Mouse (Mus musculus) brain, embryonic 18.5 days (tissue): ENCODE results near the gene Mfsd6.
"Not testable (repeated sequence)": the region's sequence is repeated elsewhere in the genome, so short reads cannot be mapped to it uniquely, and the experiment has no call there.

Experiments used
- DNase-seq: peaks from one replicate; pipeline ENCODE4 v3.0.0-alpha.2; 2012; ENCODE audit warnings: low read depth, low spot score

Mfsd6 gene

DNA sequence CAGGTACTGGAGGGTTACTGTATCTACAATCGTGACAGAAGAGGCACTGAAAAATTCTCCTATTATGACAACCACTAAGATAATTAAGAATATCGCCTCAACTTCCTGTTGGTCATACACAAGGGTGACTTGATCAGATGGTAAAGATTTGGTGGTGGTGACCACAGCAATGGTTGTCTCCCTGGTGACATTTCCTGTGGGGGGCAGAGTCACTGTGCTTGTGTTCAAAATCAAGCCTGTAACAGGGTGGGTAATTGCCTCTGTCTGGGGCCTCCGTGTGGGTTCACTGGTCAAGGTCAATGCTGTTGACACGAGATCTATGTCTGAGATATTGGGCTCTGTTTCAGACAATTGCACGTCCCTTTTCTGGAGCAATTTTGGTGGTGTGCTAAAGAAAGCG lies 18.5 kb downstream of the Mfsd6 start:
- no peak for DNase-seq

DNA sequence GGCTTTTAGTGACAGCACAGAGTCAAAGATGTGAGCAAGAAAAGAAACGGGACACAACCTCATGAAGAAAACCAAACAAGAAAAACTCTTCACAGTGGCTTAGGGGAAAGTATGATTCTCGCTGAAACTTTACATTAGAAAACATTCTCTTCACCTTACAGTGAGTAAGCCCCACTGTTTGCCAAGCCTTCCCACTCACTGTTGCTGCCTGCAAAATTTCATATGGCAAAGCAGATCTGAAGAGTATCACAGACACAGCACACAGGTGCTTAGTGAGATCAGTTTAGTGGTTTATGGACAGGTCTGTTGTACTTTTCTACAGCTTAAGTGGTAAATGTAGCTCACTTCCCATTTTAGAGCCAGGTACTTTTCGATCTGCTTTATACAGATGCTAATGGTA lies 20.2 kb downstream of the Mfsd6 start:
- no peak for DNase-seq

DNA sequence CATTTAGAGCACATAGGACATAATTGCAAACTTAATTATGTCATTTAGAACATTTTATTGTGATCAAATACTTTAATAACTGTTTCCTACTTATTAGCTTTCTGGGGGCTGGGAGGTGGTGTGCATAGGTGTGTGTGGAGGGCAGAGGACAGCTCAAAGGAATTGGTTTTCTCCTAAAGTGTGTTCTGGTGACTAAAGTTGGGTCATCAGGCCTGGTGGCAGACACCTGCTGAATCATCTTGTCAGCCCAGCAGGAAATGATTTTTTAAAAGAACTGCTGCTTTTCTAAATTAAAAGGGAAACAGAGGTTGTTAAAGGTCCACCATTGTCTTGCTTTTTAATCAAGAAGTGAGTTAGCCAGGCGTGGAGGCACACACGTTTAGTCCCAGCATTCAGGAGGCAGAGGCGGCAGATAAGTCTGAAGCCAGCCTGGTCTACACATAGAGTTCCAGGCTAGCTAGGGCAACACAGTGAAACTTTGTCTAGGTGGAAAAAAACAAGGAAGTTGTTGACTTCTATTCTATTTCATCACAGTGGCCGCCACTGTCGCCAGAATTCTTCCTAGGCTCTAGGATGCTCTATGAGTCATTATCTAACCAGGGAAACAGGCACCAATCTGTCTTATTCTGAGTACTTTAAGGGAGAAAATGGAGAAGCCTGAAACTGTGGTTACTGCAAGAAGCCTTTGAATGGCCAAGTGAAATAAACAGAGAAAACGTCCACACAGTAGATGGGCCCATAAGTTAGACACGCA lies 24.3 kb downstream of the Mfsd6 start:
- DNase-seq = no peak

DNA sequence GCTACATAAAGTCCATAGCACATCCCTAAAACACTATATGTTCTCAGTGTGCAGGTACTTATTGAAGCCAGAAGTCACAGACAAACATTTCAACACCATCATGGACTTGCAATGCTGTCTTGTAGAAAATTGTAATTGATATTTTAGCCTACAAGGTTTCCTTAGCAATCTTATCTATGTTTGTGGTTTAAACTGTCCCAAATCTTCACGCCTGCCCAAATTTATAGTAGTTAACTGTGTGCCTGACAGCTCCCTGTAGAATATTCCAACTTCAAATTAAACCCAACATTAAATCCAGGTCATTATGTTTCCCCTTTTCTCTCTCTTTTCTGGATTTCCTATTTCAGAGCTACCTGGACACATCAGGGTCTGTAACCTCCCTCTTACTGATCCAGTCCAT lies 25.3 kb downstream of the Mfsd6 start:
- DNase-seq = no peak

DNA sequence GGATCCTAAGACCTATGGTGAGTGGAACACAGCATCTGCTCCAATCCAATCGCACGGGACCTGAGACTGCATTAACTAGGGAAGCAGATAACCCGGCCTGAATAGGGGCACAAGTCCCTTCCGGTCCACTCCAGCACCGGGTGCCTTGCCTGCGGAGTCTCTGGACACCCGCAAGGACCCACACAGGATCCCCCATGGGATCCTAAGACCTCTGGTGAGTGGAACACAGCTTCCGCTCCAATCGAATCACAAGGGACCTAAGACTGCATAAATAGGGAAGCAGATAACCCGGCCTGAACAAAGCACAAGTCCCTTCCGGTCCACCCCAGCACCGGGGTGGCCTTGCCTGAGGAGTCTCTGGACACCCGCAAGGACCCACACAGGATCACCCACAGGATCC lies 32.8 kb downstream of the Mfsd6 start:
- DNase-seq = not testable (repeated sequence)

DNA sequence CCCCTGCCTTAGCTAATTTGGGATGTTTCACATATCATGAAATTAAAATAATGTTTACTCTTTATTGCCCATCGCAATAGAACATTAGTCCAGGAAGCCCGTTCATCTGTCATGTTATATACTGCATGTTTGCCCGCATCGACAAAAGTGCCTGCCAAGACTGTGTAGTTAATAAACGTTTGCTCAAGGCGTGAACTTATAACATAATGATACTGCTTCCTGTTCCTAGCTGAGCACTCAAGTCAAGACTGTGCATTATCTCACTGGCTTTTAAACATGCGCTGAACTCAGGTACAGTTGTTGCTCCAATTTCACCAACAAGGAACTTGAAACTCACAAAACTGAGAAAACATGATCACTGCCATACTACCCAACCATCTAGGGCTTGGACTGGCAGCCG lies 39.6 kb downstream of the Mfsd6 start:
- DNase-seq = no peak

DNA sequence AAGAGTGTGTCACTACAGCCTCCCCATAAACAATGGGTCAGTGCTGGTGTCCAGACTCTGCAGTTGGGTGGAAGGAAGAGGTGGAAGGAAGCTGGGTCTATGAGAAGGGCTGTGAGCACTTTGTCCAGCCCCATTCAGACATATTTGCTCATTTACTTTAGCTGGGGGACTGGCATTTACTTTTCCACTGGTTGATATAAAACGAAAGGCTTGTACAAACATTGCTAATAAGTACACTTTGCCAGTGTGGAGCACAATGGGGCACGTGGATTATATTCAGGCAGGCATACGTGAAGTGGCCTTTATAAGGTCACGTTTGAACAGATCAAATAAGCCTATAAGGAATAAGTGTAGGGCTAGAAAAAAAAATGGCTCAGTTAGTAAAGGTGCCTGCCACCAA lies 43.7 kb downstream of the Mfsd6 start:
- no peak for DNase-seq

DNA sequence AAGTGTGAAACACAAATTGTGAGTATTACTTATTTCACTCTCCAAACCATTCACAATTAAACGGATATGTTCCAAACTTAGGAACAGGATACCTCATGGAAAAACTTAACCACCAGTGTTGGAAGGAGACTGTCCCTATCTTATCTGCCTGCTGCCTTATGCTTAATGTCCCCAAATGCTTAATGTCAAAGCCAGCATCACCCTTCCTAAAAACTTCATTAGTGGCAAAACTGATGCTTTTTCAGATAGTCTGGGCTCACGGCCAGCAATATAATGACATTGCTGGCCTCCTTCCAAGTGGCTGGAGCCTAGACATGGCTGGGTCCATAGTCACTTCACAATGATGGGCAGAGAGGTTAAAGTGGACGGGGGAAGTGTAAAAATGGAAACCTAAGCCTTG lies 50.6 kb downstream of the Mfsd6 start:
- no peak for DNase-seq

DNA sequence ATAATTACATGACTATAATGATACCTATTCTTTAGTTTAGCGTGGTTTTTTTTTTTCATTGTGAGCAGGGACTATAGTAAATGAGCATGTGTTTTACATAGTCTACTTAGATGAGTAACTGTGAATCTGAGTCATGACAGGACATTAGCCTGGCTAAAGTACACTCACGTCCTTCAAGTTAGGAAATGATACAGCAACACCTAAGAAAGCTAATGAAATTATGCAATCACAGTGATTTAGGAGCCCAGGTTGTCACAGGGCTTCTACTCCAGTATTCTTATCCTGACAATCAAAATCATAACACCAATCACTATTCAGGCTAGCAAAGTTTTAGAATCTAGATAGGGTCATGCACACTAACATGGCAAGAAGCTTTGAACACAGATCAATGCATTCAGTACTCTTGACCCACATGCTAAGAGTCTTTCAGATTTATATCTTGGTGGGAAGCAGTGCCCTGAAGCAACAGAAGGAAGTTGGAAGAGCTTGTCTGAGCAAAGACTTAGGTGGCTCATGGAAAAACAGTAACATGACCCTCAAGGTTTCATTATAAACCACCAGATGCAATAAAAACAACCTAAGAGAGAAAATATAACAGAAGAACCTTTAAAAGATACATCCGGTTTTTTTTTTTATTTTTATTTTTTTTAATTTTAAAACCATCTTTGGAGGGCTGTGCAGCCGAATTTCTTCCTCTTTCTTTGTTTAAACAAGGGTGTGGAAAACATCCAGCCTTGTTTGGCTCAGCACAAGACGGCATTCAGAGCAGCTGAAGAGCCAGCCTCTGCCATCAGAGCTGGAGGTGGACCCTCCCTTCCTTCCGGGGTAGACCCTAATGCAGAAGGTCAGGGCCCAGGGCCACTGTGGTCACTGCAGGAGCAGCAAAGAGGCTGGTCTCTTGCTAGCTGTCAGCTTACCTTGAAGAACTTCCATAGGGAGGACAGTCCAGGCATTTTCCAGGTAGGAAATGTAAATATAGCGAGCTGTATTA lies 51.4 kb downstream of the Mfsd6 start:
- DNase-seq = no peak

DNA sequence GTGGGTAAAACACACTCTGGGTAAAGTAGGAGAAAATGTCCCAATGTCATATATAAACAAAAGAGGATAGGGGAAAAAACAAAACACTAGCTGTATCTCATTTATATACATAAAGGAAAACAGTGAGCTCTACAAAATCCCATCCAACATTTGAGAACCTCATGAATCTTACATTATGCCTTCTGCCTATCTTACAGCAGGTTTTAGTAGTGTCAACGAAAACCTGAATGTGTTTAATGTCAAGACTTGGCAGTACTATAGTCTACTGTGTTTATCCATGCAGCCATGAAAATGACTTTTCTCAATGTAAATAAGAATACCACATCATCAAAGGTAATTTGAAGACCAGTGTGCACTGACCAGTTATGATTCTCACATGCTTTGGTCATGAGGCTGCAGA lies 57.3 kb downstream of the Mfsd6 start:
- no peak for DNase-seq

DNA sequence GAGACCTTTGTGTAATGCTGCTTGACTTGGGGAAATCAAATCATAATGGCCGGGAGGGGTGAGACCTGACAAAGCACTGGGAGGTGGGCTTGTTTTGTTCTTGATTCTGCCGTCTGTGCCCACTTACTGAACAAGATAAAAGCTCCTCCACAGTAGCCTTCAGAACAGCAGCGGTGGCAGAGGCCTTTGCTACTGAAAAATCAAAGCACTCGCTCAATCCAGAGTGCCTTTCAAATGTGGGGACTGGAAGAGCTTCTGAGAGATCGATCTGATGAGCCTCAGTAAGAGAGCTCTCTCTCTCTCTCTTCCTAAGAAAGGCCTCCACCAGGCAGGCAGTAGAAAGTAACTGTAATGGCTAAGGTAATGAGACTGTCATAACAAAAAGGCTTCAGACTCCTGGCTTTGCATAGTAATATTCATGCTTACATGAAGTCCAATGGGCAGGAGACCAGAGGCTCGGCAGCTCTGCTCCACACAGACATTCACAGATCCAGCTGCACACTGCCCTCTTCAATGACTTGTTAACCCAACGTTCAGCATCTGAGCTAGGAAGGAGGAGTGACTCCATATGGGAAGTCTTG lies 58.4 kb downstream of the Mfsd6 start:
- no peak for DNase-seq

DNA sequence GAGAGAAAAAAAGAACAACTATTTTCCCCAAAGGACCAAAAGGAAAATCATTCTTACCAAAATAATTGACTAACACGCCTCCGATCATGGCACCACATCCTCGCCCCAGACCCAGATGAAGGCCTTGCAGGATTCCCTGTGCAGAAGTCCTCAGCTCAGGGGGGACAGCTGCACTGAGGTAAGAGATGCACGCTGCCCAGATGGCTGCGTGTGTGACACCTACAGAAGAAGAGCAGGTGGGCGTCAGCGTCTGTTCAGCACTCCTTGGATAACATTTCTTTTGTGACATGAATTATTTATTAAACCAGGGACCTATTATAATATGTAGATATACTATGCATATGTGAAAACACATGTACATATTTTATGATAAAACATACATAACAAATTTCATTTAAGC lies 64.0 kb downstream of the Mfsd6 start:
- no peak for DNase-seq

DNA sequence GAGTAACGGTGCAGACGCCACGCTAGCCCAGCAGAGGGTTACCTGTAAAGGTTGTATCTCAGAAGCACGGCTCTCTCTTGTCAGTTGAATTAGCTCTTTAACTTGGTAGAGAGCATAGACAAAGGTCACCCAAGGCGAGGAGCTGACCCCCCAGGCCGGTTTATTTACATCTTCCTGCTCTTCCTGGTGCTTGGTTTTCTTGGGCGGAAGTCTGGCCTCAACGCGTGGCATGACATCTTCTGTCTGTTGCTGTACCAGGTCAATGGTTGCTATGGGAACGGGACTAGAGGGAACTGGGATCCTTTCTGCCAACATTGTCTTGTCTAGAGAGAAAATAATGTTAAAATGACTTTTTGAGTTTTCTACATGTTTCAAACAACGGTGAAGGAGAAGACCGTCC lies 66.5 kb downstream of the Mfsd6 start:
- no peak for DNase-seq

DNA sequence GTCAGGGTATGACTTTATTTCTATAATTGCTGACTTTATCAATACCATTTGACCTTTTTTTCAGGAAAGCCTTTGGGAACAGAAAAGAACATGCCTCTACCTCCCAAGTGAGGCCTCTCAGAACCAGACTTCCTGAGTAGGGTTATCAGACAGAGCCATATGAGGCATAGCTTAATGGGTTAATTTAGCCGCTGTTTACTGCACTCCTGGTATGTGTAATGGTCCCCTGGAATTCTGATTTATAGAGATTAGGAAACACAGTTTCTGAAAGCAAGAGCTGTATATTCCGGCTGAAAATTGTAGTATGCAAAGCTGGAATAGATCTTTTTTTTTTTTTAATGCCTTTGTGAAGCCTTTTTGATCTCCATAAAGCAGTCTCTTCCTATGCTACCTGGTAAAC lies 67.0 kb downstream of the Mfsd6 start:
- DNase-seq = no peak

DNA sequence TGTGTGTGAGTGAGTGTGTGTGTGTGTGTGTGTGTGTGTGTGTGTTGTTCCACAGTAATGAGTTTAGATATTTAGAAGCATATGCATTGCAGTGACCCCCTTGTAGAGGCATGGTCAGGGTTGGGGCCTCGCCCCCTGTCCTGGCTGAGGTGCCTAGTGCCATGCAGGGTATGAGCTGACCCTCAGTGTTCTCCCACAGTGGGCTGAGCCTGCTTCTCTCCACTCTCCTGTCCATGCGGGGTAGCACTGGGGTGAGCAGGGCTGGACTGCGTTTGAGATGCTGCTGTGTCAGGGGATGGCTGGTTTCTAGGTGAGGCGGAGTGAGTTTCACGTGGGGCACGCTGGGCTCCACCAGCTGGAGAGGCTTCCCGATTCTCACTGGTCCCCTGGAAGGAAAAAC lies 69.1 kb downstream of the Mfsd6 start:
- DNase-seq = no peak

DNA sequence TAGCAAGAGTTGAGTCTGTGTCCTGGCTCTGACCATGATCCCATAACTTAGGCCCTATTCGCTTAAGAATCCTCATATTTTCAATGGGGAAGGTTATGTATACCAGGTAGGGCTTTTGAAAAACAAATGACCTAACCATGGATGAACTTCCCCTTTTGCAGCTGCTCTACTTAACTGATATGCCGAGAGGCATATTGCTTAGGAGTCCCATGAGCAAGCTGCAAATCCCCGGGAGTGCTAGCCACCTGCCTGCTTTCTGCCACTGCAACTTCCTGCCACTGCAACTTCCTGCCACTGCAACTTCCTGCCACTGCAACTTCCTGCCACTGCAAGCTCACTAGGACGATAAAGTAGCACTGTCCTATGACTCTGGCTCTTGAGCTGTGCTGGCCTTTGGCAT lies 72.1 kb downstream of the Mfsd6 start:
- no peak for DNase-seq

DNA sequence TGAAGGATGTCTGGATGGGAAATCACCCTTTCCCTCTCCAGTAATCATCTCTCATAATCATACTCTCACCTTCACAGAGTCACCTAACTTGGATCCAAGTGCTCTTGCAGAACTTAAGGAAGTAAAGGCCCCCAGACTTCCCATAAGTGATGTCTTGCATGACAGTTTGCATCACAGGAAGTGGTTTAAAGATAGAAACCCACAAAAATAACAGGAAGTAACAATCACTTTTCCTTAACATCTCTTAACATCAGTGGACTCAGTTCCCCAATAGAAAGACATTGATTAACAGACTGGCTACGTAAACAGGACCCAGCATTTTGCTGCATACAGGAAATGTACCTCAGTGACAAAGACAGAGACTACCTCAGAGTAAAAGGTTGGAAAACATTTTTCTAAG lies 73.9 kb downstream of the Mfsd6 start:
- DNase-seq = no peak

DNA sequence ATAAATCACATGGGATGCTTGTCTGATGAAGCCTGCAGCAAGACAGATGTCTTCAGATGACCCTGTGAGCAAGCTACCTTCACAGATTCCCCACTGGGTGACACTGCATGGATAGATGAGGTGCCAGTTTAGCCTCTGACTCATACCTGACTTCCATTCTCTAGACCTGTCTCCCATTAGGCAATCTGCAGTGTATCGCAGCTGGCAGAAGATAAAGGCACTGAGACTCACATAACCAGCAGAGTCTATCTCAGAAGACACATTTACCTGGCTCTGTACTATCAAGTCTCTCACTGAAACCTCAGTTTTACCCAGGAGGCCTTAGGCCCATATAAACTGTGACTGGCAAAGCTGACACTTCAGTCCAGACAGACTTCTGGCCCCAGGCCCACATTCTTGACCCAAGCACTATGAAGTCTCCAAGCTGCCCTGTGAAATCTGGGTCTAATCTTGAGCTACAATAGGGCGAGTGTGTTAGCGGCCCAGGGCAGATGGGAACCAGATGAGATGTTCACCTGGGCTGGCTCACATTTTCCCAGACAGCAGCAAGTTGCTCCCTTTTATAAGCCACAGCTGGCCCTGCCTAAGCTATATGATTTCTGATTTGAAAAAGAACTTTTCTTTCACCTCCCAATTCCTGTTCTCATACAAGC lies 74.5 kb downstream of the Mfsd6 start:
- DNase-seq = no peak

DNA sequence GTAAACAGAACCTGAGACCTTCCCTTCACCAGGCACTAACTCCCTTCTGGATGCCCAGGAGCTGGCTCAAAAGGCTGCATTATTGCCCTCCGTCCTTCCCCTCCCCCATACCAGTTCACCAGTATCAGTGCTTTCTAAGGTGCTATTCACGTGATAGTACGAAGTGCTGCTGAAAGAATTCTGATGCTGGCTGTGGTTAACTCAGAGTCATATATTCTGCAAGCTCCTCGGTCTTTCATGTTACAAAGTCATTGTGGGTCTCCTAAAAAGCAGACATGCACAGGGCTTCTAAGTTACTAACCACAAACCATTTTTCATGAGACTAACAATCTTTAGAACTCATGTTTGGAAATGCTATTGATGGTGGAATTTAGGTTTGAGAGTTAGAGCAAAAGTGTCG lies 77.2 kb downstream of the Mfsd6 start:
- no peak for DNase-seq

DNA sequence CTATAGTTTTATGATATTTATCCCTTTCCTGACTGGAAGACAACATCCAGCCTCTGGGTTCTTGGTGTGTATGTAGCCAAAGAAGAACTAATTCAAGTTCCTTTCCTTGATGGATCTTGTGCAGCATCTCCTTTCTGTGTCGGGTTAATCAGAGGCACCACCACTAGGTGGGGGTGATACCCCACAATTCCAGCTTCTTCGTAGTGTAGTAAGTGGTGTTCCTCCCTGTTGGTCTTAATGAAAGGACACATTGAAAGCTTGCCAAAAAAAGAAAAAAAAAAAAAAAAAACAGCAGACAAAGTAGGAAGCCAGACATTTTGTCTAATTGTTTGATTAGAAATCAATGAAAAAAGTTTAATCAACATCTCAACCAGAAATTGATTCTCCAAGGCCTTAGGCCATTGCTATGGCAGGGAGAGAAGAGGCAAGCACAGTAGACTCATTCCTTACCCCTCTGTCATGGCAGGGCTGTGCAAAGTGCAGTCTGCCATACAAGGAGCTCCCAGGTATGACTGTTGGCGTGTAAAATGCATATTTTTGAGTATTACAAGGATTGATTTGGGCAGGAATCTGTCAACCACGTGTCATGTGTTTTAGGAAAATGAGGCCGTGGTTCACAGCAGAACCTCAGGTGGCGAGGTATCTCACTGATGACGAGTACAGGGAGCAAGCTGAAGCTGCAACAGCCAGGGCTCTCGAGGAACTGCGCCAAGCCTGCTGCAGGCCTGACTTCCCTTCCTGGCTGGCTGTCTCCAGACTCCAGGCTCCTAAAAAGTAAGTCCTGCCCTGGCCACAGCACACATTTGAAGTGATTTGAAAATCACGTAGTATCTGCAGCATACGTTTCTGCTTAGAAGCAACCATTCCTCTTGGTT lies 78.9 kb downstream of the Mfsd6 start:
- peak; percentile 58 for DNase-seq

DNA sequence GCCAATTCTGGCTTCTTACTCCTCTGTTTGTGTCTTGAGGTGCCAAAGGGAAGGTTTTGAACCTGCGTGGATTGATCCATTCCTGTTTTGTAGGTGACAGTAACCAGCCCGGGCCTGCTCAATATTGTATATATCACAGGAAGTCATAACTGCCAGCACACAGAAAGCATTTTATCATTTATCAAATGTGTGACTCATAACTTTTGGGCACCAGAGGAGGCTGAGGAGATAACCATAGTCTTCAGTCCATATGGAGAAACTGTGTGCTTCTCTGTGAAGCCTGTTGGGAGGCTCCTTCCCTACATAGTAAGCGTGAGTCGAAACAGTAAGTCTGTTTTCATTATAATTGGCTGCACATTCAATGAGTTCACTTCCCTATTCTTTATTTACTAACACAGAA lies 86.5 kb downstream of the Mfsd6 start:
- no peak for DNase-seq
